Mouse (Mus musculus) C2C12 (cell line): ENCODE measurements around the gene Il21r. TPM values are rescaled to one million over a fixed set of nuclear protein-coding genes. Genes with fewer than 3 reads are reported as not detected.

ENCODE experiments used
- H3K27me3 ChIP-seq: one replicate; pipeline ENCODE4 v1.6.1; 2011; ENCODE audit not compliant: control insufficient read depth, insufficient read depth, insufficient read length
- H3K36me3 ChIP-seq: one replicate; pipeline ENCODE4 v1.6.1; 2011; ENCODE audit not compliant: control insufficient read depth, insufficient read depth
- H3K4me3 ChIP-seq: one replicate; pipeline ENCODE4 v1.5.1; 2011; ENCODE audit warnings: mild to moderate bottlenecking, control low read depth; ENCODE audit not compliant: poor library complexity, insufficient read depth, severe bottlenecking
- H3K79me2 ChIP-seq: one replicate; pipeline ENCODE4 v1.6.1; 2011; ENCODE audit not compliant: control insufficient read depth, insufficient read depth
- H3K79me3 ChIP-seq: one replicate; pipeline ENCODE4 v1.6.1; 2011; ENCODE audit warnings: low read depth, control low read depth
- H3ac ChIP-seq: one replicate; pipeline ENCODE3; 2011; ENCODE audit warnings: low read depth; ENCODE audit not compliant: control insufficient read depth, insufficient read length
- CEBPB ChIP-seq: IDR thresholded peaks from one replicate; pipeline ENCODE4 v1.6.1; 2011; ENCODE audit warnings: low read depth, mild to moderate bottlenecking, control low read depth, moderate library complexity
- CTCF ChIP-seq: IDR thresholded peaks from one replicate; pipeline ENCODE4 v1.5.1; 2011; ENCODE audit not compliant: control insufficient read depth, insufficient read depth, insufficient read length
- FOSL1 ChIP-seq: IDR thresholded peaks from one replicate; pipeline ENCODE4 v1.8.0; 2011; ENCODE audit warnings: mild to moderate bottlenecking, low read length; ENCODE audit not compliant: poor library complexity, insufficient read depth, severe bottlenecking
- MAX ChIP-seq: IDR thresholded peaks from one replicate; pipeline ENCODE4 v1.6.1; 2011; ENCODE audit warnings: mild to moderate bottlenecking, control low read depth
- MYOD1 ChIP-seq: IDR thresholded peaks from one replicate; pipeline ENCODE4 v1.6.1; 2011; ENCODE audit warnings: low read depth; ENCODE audit not compliant: control insufficient read depth, insufficient read length
- MYOG ChIP-seq: IDR thresholded peaks from one replicate; pipeline ENCODE4 v1.6.1; 2011; ENCODE audit not compliant: control insufficient read depth, insufficient read length; ENCODE audit errors: extremely low read depth
- USF1 ChIP-seq: IDR thresholded peaks from one replicate; pipeline ENCODE4 v1.6.1; 2011; ENCODE audit warnings: low read depth, mild to moderate bottlenecking, control low read depth, moderate library complexity
- polyA plus RNA-seq: library from polyadenylated mRNA; unstranded; fragments of >200 nt; fragmentation: generic; extraction: Trizol; gene quantifications from one replicate; pipeline ENCODE4 v1.2.1, GENCODE M21; 2012; ENCODE audit warnings: missing spikeins

Gene Il21r
- polyA plus RNA-seq, 1 experiment, result 0.35 TPM

GRCm38 (mm10) chr7:125600612-125601279 lies 2.5 kb upstream of the Il21r start:
- Histone ChIP-seq H3K27me3 (no peaks in the 10 kb centered on the region), H3K4me3 (no peak overlapping the region), H3K79me3 (no peaks in the 10 kb centered on the region), H3K79me2 (no peaks in the 10 kb centered on the region), H3ac (no peak overlapping the region), H3K36me3 (no peaks in the 10 kb centered on the region)
- TF ChIP-seq MYOD1 (no peak), CTCF (no peak), MAX (no peak), USF1 (no peak), MYOG (no peak)

- no peak overlapping the region for H3K4me3 ChIP-seq
- no peaks in the 10 kb centered on the region for H3K79me3 ChIP-seq
- H3K36me3 ChIP-seq, result no peaks in the 10 kb centered on the region
- TF ChIP-seq MYOD1, result no peak
- no peak for TF ChIP-seq CEBPB
- no peak for TF ChIP-seq MYOG
- TF ChIP-seq MAX, result no peak
- TF ChIP-seq CTCF, result no peak
- TF ChIP-seq FOSL1, result no peak
- TF ChIP-seq USF1, result no peak
- H3K27me3 ChIP-seq, result no peaks in the 10 kb centered on the region
- H3K79me2 ChIP-seq, result no peaks in the 10 kb centered on the region
- H3ac ChIP-seq, result no peak overlapping the region
These were observed 2.0 kb upstream of the Il21r start for GRCm38 (mm10) chr7:125601280-125601670.

GRCm38 (mm10) chr7:125601821-125602448 lies 1.3 kb upstream of the Il21r start:
- TF ChIP-seq FOSL1 (no peak), MYOG (no peak), CEBPB (no peak)
- Histone ChIP-seq H3K79me3 (no peaks in the 10 kb centered on the region), H3K4me3 (no peak overlapping the region), H3K79me2 (no peaks in the 10 kb centered on the region), H3K36me3 (no peaks in the 10 kb centered on the region), H3ac (no peak overlapping the region), H3K27me3 (no peaks in the 10 kb centered on the region)

- Histone ChIP-seq H3ac (no peak overlapping the region), H3K27me3 (no peaks in the 10 kb centered on the region), H3K79me3 (no peaks in the 10 kb centered on the region), H3K4me3 (no peak overlapping the region), H3K79me2 (no peaks in the 10 kb centered on the region), H3K36me3 (no peaks in the 10 kb centered on the region)
- TF ChIP-seq MYOG, result no peak
- no peak for TF ChIP-seq USF1
- no peak for TF ChIP-seq CEBPB
- no peak for TF ChIP-seq MAX
- TF ChIP-seq CTCF, result no peak
These were observed 1.4 kb downstream of the Il21r start for GRCm38 (mm10) chr7:125604362-125605319.

GRCm38 (mm10) chr7:125605725-125606139 lies 2.5 kb downstream of the Il21r start:
- no peak for TF ChIP-seq MYOD1
- TF ChIP-seq MAX, result no peak
- no peak for TF ChIP-seq CEBPB
- TF ChIP-seq CTCF, result no peak
- TF ChIP-seq MYOG, result no peak
- TF ChIP-seq FOSL1, result no peak
- TF ChIP-seq USF1, result no peak
- no peak overlapping the region for H3K4me3 ChIP-seq
- H3K27me3 ChIP-seq, result no peaks in the 10 kb centered on the region
- H3ac ChIP-seq, result no peak overlapping the region
- no peaks in the 10 kb centered on the region for H3K79me3 ChIP-seq
- no peaks in the 10 kb centered on the region for H3K36me3 ChIP-seq
- H3K79me2 ChIP-seq, result no peaks in the 10 kb centered on the region
